Mouse (Mus musculus) gastrocnemius, adult 2 months (tissue): ENCODE results near the gene Zfp207. TPM values are rescaled to one million over a fixed set of nuclear protein-coding genes. Genes with fewer than 3 reads are reported as not detected.
"Not testable (repeated sequence)": the region's sequence is repeated elsewhere in the genome, so short reads cannot be mapped to it uniquely, and the experiment has no call there.

Experiments used
- DNase-seq: peaks from one replicate; pipeline ENCODE4 v3.0.0; 2022
- H3K27ac ChIP-seq: fragments of 200-600 bp; 2 replicates; pipeline ENCODE4 v1.8.1; 2022; ENCODE audit warnings: mild to moderate bottlenecking
- H3K4me3 ChIP-seq: fragments of 200-600 bp; 2 replicates; pipeline ENCODE4 v1.8.1; 2022; ENCODE audit warnings: mild to moderate bottlenecking, moderate library complexity
- CTCF ChIP-seq: fragments of 200-600 bp; IDR thresholded peaks from 2 replicates; pipeline ENCODE4 v1.8.1; 2022; ENCODE audit warnings: antibody characterized with exemption, mild to moderate bottlenecking, moderate library complexity
- intact Hi-C: fragments of 180-260 bp; cut with DNase I; formaldehyde crosslinking; loops from one replicate; pipeline ENCODE4 v1.15.1; 2025
- total RNA-seq, 2 experiments: library from RNA; stranded (reverse); gene quantifications; 2 replicates each; pipeline ENCODE4 v1.2.3; 2021

Gene Zfp207
- total RNA-seq, 2 experiments from 2014 or later, result 60.9 to 61.1 TPM

- intact Hi-C loops, result no loop called here
- TF ChIP-seq CTCF, result no peak
- H3K27ac ChIP-seq, result peak overlapping the region; percentile 95
- DNase-seq, result peak; percentile 31
- peak overlapping the region; percentile 84 for H3K4me3 ChIP-seq
Measured at GRCm38 (mm10) chr11:80382626-80383018, 457 bp upstream of the Zfp207 start.

- no peak for TF ChIP-seq CTCF
- DNase-seq, result no peak
Measured at GRCm38 (mm10) chr11:80383626-80384046, 557 bp downstream of the Zfp207 start.

GRCm38 (mm10) chr11:80384461-80384860, 1.4 kb downstream of the Zfp207 start:
- no peak for DNase-seq
- intact Hi-C loops, result no loop called here
- Histone ChIP-seq H3K4me3 (peak overlapping the region; percentile 84), H3K27ac (peak overlapping the region; percentile 95)
- no peak for TF ChIP-seq CTCF

More at GRCm38 (mm10) chr11:80383626-80384046, 557 bp downstream of the Zfp207 start:
- H3K4me3 ChIP-seq, result peak overlapping the region; percentile 84
- intact Hi-C loops, result no loop called here
- H3K27ac ChIP-seq, result peak overlapping the region; percentile 95

GRCm38 (mm10) chr11:80385055-80385454, 2.0 kb downstream of the Zfp207 start:
- no peak for TF ChIP-seq CTCF
- H3K27ac ChIP-seq, result peak overlapping the region; percentile 95; the same call in 1 of the 2 replicates
- intact Hi-C loops, result no loop called here
- DNase-seq, result no peak
- peak overlapping the region; percentile 84 for H3K4me3 ChIP-seq

GRCm38 (mm10) chr11:80386790-80387189, 3.7 kb downstream of the Zfp207 start:
- DNase-seq, result no peak
- intact Hi-C loops, result no loop called here
- no peak overlapping the region for H3K27ac ChIP-seq
- TF ChIP-seq CTCF, result no peak
- peak overlapping the region; percentile 84 for H3K4me3 ChIP-seq

- intact Hi-C loops, result no loop called here
- no peak for DNase-seq
- Histone ChIP-seq H3K27ac (no peak overlapping the region), H3K4me3 (no peak overlapping the region)
- no peak for TF ChIP-seq CTCF
Measured at GRCm38 (mm10) chr11:80389885-80390284, 6.8 kb downstream of the Zfp207 start.

GRCm38 (mm10) chr11:80391407-80392120, 8.5 kb downstream of the Zfp207 start:
- Histone ChIP-seq H3K27ac (no peak overlapping the region), H3K4me3 (no peak overlapping the region)
- intact Hi-C loops, result no loop called here
- no peak for TF ChIP-seq CTCF
- no peak for DNase-seq

GRCm38 (mm10) chr11:80395930-80396329, 12.9 kb downstream of the Zfp207 start:
- Histone ChIP-seq H3K27ac (no peak overlapping the region), H3K4me3 (no peak overlapping the region)
- no peak for DNase-seq
- TF ChIP-seq CTCF, result no peak
- intact Hi-C loops, result no loop called here

- no peak for DNase-seq
- intact Hi-C loops, result no loop called here
- TF ChIP-seq CTCF, result no peak
- no peak overlapping the region for H3K27ac ChIP-seq
- H3K4me3 ChIP-seq, result no peak overlapping the region
Measured at GRCm38 (mm10) chr11:80396617-80397016, 13.5 kb downstream of the Zfp207 start.

- intact Hi-C loops, result not testable (repeated sequence)
Measured at GRCm38 (mm10) chr11:80407878-80408277, 24.8 kb downstream of the Zfp207 start.

GRCm38 (mm10) chr11:80410377-80410776, 27.3 kb downstream of the Zfp207 start:
- Histone ChIP-seq H3K27ac (no peak overlapping the region), H3K4me3 (no peak overlapping the region)
- DNase-seq, result no peak
- intact Hi-C loops, result no loop called here
- no peak for TF ChIP-seq CTCF

More at GRCm38 (mm10) chr11:80407878-80408277, 24.8 kb downstream of the Zfp207 start:
- not testable (repeated sequence) for H3K4me3 ChIP-seq, H3K27ac ChIP-seq, DNase-seq

GRCm38 (mm10) chr11:80417085-80417484, 34.0 kb downstream of the Zfp207 start:
- H3K27ac ChIP-seq, result no peak overlapping the region
- H3K4me3 ChIP-seq, result no peak overlapping the region
- TF ChIP-seq CTCF, result no peak
- DNase-seq, result no peak
- intact Hi-C loops, result no loop called here

GRCm38 (mm10) chr11:80419743-80420142, 36.7 kb downstream of the Zfp207 start:
- no peak overlapping the region for H3K4me3 ChIP-seq
- H3K27ac ChIP-seq, result no peak overlapping the region
- intact Hi-C loops, result no loop called here
- DNase-seq, result no peak
- TF ChIP-seq CTCF, result no peak

- no peak overlapping the region for H3K27ac ChIP-seq
- no peak overlapping the region for H3K4me3 ChIP-seq
- intact Hi-C loops, result no loop called here
- DNase-seq, result no peak
- no peak for TF ChIP-seq CTCF
Measured at GRCm38 (mm10) chr11:80420202-80420984, 37.3 kb downstream of the Zfp207 start.
